Mouse (Mus musculus) erythroblast, embryonic 14.5 days (primary cell): ENCODE measurements around the gene St3gal4. TPM values are rescaled to one million over a fixed set of nuclear protein-coding genes. Genes with fewer than 3 reads are reported as not detected.

Source experiments
- H3K27me3 ChIP-seq: 2 replicates; pipeline ENCODE4 v1.6.1; 2012; ENCODE audit warnings: inconsistent platforms; ENCODE audit not compliant: control insufficient read depth
- H3K36me3 ChIP-seq: 2 replicates; pipeline ENCODE4 v1.6.1; 2012; ENCODE audit warnings: mild to moderate bottlenecking, inconsistent platforms; ENCODE audit not compliant: control insufficient read depth
- H3K4me1 ChIP-seq: 2 replicates; pipeline ENCODE4 v1.6.1; 2012; ENCODE audit warnings: inconsistent platforms; ENCODE audit not compliant: control insufficient read depth
- H3K4me3 ChIP-seq: replicated peaks from 2 replicates; pipeline ENCODE3; 2012; ENCODE audit warnings: moderate library complexity, mild to moderate bottlenecking, inconsistent platforms
- H3K9me3 ChIP-seq: 2 replicates; pipeline ENCODE4 v1.6.1; 2012; ENCODE audit warnings: low read length, inconsistent platforms, mixed read lengths; ENCODE audit not compliant: control insufficient read depth
- GATA1 ChIP-seq: IDR thresholded peaks from 2 replicates; pipeline ENCODE4 v1.6.1; 2012; ENCODE audit warnings: low read length, inconsistent platforms, mixed read lengths
- TAL1 ChIP-seq: IDR thresholded peaks from 3 replicates; pipeline ENCODE4 v1.6.1; 2012; ENCODE audit warnings: low read length, inconsistent platforms, mixed read lengths
- polyA plus RNA-seq: library from polyadenylated mRNA; stranded (reverse); fragments of >175 nt; gene quantifications from 2 replicates; pipeline ENCODE4 v1.2.3, GENCODE M21; 2012

The St3gal4 gene
- polyA plus RNA-seq, 1 experiment: 3.7 TPM

- Histone ChIP-seq H3K9me3 (no peaks in the 10 kb centered on the region), H3K4me3 (peak overlapping the region; percentile 1), H3K36me3 (peaks cover 86% of the 10 kb centered on the region), H3K27me3 (no peaks in the 10 kb centered on the region), H3K4me1 (peaks cover 94% of the 10 kb centered on the region)
- TF ChIP-seq TAL1 (no peak), GATA1 (no peak)
These were observed 7.6 kb downstream of the St3gal4 start for GRCm38 (mm10) chr9:35111446-35111845.

GRCm38 (mm10) chr9:35110567-35110966 is 8.5 kb downstream of the St3gal4 start:
- no peak for TF ChIP-seq TAL1
- no peak for TF ChIP-seq GATA1
- H3K9me3 ChIP-seq: no peaks in the 10 kb centered on the region
- H3K36me3 ChIP-seq: peaks cover 86% of the 10 kb centered on the region
- H3K4me3 ChIP-seq: peak overlapping the region; percentile 15
- H3K4me1 ChIP-seq: peaks cover 94% of the 10 kb centered on the region
- H3K27me3 ChIP-seq: no peaks in the 10 kb centered on the region

- Histone ChIP-seq H3K36me3 (peaks cover 84% of the 10 kb centered on the region), H3K4me3 (peak overlapping the region; percentile 23), H3K27me3 (no peaks in the 10 kb centered on the region), H3K4me1 (peaks cover 95% of the 10 kb centered on the region), H3K9me3 (no peaks in the 10 kb centered on the region)
- TF ChIP-seq GATA1 (no peak), TAL1 (no peak)
These were observed 9.0 kb downstream of the St3gal4 start for GRCm38 (mm10) chr9:35110051-35110450.

- peaks cover 94% of the 10 kb centered on the region for H3K4me1 ChIP-seq
- TF ChIP-seq GATA1: no peak
- H3K9me3 ChIP-seq: no peaks in the 10 kb centered on the region
- H3K4me3 ChIP-seq: no peak overlapping the region
- H3K36me3 ChIP-seq: peaks cover 84% of the 10 kb centered on the region
- H3K27me3 ChIP-seq: no peaks in the 10 kb centered on the region
These were observed 10.2 kb downstream of the St3gal4 start for GRCm38 (mm10) chr9:35108916-35109315.

- Histone ChIP-seq H3K9me3 (no peaks in the 10 kb centered on the region), H3K27me3 (no peaks in the 10 kb centered on the region), H3K4me3 (no peak overlapping the region), H3K4me1 (peaks cover 92% of the 10 kb centered on the region), H3K36me3 (peaks cover 83% of the 10 kb centered on the region)
- TF ChIP-seq TAL1 (no peak), GATA1 (no peak)
These were observed 11.0 kb downstream of the St3gal4 start for GRCm38 (mm10) chr9:35108066-35108465.

GRCm38 (mm10) chr9:35107396-35107795 is 11.7 kb downstream of the St3gal4 start:
- Histone ChIP-seq H3K4me1 (peaks cover 90% of the 10 kb centered on the region), H3K27me3 (no peaks in the 10 kb centered on the region), H3K36me3 (peaks cover 83% of the 10 kb centered on the region), H3K4me3 (no peak overlapping the region), H3K9me3 (no peaks in the 10 kb centered on the region)
- no peak for TF ChIP-seq TAL1
- TF ChIP-seq GATA1: no peak

GRCm38 (mm10) chr9:35105884-35106880 is 12.9 kb downstream of the St3gal4 start:
- H3K36me3 ChIP-seq: peaks cover 80% of the 10 kb centered on the region
- H3K27me3 ChIP-seq: no peaks in the 10 kb centered on the region
- H3K4me3 ChIP-seq: peak overlapping the region; percentile 42
- peaks cover 83% of the 10 kb centered on the region for H3K4me1 ChIP-seq
- H3K9me3 ChIP-seq: no peaks in the 10 kb centered on the region
- TF ChIP-seq TAL1 (peak; percentile 38; the same call in 1 of the 3 replicates), GATA1 (0 out of 2 replicates have a peak, but pooled peaks have one; percentile 27)

GRCm38 (mm10) chr9:35105438-35105837 is 13.6 kb downstream of the St3gal4 start:
- H3K4me1 ChIP-seq: peaks cover 82% of the 10 kb centered on the region
- TF ChIP-seq GATA1 (no peak), TAL1 (no peak)

GRCm38 (mm10) chr9:35104711-35105110 is 14.4 kb downstream of the St3gal4 start:
- no peaks in the 10 kb centered on the region for H3K27me3 ChIP-seq
- H3K4me3 ChIP-seq: no peak overlapping the region
- TF ChIP-seq TAL1: no peak
- TF ChIP-seq GATA1: no peak
- H3K9me3 ChIP-seq: no peaks in the 10 kb centered on the region
- H3K36me3 ChIP-seq: peaks cover 77% of the 10 kb centered on the region
- H3K4me1 ChIP-seq: peaks cover 81% of the 10 kb centered on the region

More at GRCm38 (mm10) chr9:35105438-35105837, 13.6 kb downstream of the St3gal4 start:
- Histone ChIP-seq H3K36me3 (peaks cover 80% of the 10 kb centered on the region), H3K4me3 (peak overlapping the region; percentile 42), H3K9me3 (no peaks in the 10 kb centered on the region), H3K27me3 (no peaks in the 10 kb centered on the region)
